Mouse (Mus musculus) G1E (cell line): ENCODE measurements around the gene Cgnl1.

ENCODE experiments used
- CTCF ChIP-seq: IDR thresholded peaks from 2 replicates; pipeline ENCODE4 v1.5.1; 2012; ENCODE audit warnings: low read depth, low read length, inconsistent platforms, mixed read lengths
- GATA1 ChIP-seq: IDR thresholded peaks from 2 replicates; pipeline ENCODE4 v1.6.1; 2012; ENCODE audit warnings: borderline replicate concordance, low read length, inconsistent platforms, mixed read lengths

- TF ChIP-seq CTCF (no peak), GATA1 (no peak)
Observed at GRCm38 (mm10) chr9:71816121-71816520, 44.7 kb upstream of the Cgnl1 start.
